Mouse (Mus musculus) layer of hippocampus, postnatal 14 days (tissue): ENCODE results near the gene Cdc42se2. TPM values are rescaled to one million over a fixed set of nuclear protein-coding genes. Genes with fewer than 3 reads are reported as not detected.

Experiments
- total RNA-seq, 2 experiments: library from RNA; stranded (reverse); gene quantifications; 2 replicates each; pipeline ENCODE4 v1.2.3; 2021

Gene Cdc42se2
- total RNA-seq, 2 experiments from 2014 or later: 157 to 168 TPM

Other genes with a start within 250 kb of the Cdc42se2 start
- 10 to 100 TPM; 28.7 to 29.0 TPM for gene Lyrm7, start 73.2 kb upstream of the Cdc42se2 start, total RNA-seq
- 100 to 1,000 TPM; 293 to 310 TPM for gene Hint1, start 78.7 kb upstream of the Cdc42se2 start, total RNA-seq
- gene Gpx3, start 114.8 kb upstream of the Cdc42se2 start, total RNA-seq: 1 to 10 TPM; 4.3 to 5.8 TPM
- 10 to 100 TPM; 34.3 to 34.4 TPM for gene Tnip1, start 175.2 kb upstream of the Cdc42se2 start, total RNA-seq
- gene Anxa6, start 245.8 kb upstream of the Cdc42se2 start, total RNA-seq: 10 to 100 TPM; 90.3 to 93.8 TPM